Mouse (Mus musculus): ENCODE measurements around the gene Ifi47. TPM values are rescaled to one million over a fixed set of nuclear protein-coding genes. Genes with fewer than 3 reads are reported as not detected.

The Ifi47 gene
- polyA plus RNA-seq, 1 experiment = not detected

- TF ChIP-seq POLR2A (IDR thresholded peaks at IDR 0.05; ENCODE audit: insufficient read depth, low read depth, low read length) (no peak), CTCF (IDR thresholded peaks at IDR 0.05; ENCODE audit: insufficient read depth, low read depth, low read length) (no peak)
Measured at GRCm38 (mm10) chr11:49114774-49115173, 38.4 kb downstream of the Ifi47 start, which contains the start of gene Olfr1396. Olfr1396 (minus strand) TSS chr11:49114874.

GRCm38 (mm10) chr11:49119635-49120034 lies 43.2 kb downstream of the Ifi47 start:
- H3K27ac ChIP-seq (ENCODE audit: insufficient read depth, low read depth, low read length) = no peak overlapping the region
- 86% methylated on average over 3 of the region's 3 CpGs for WGBS
- no peaks in the 10 kb centered on the region for H3K4me1 ChIP-seq (ENCODE audit: control insufficient read depth, insufficient read depth, low read length)
- TF ChIP-seq POLR2A (IDR thresholded peaks at IDR 0.05; ENCODE audit: insufficient read depth, low read depth, low read length) = no peak
- TF ChIP-seq CTCF (IDR thresholded peaks at IDR 0.05; ENCODE audit: insufficient read depth, low read depth, low read length) = no peak
- H3K4me3 ChIP-seq (ENCODE audit: insufficient read depth, low read depth, low read length) = no peak overlapping the region

More at GRCm38 (mm10) chr11:49114774-49115173, 38.4 kb downstream of the Ifi47 start, which contains the start of gene Olfr1396:
- Histone ChIP-seq H3K4me1 (ENCODE audit: control insufficient read depth, insufficient read depth, low read length) (no peaks in the 10 kb centered on the region), H3K27ac (ENCODE audit: insufficient read depth, low read depth, low read length) (no peak within 1 kb of the TSS), H3K4me3 (ENCODE audit: insufficient read depth, low read depth, low read length) (no peak within 1 kb of the TSS)

- no peak overlapping the region for H3K27ac ChIP-seq (ENCODE audit: insufficient read depth, low read depth, low read length)
- no peak overlapping the region for H3K4me3 ChIP-seq (ENCODE audit: insufficient read depth, low read depth, low read length)
- no peak for TF ChIP-seq CTCF (IDR thresholded peaks at IDR 0.05; ENCODE audit: insufficient read depth, low read depth, low read length)
- no peak for TF ChIP-seq POLR2A (IDR thresholded peaks at IDR 0.05; ENCODE audit: insufficient read depth, low read depth, low read length)
- WGBS = 78% methylated on average over 2 of the region's 2 CpGs
- H3K4me1 ChIP-seq (ENCODE audit: control insufficient read depth, insufficient read depth, low read length) = no peaks in the 10 kb centered on the region
Measured at GRCm38 (mm10) chr11:49124169-49124568, 47.8 kb downstream of the Ifi47 start.

GRCm38 (mm10) chr11:49141974-49142373 lies 65.6 kb downstream of the Ifi47 start, which contains the start of gene Olfr1395:
Olfr1395 (plus strand) TSS chr11:49142274.
- TF ChIP-seq CTCF (IDR thresholded peaks at IDR 0.05; ENCODE audit: insufficient read depth, low read depth, low read length) (no peak), POLR2A (IDR thresholded peaks at IDR 0.05; ENCODE audit: insufficient read depth, low read depth, low read length) (no peak)
- no peak within 1 kb of the TSS for H3K27ac ChIP-seq (ENCODE audit: insufficient read depth, low read depth, low read length)
- H3K4me3 ChIP-seq (ENCODE audit: insufficient read depth, low read depth, low read length) = no peak within 1 kb of the TSS
- 91% methylated on average over 6 of the region's 6 CpGs for WGBS
- H3K4me1 ChIP-seq (ENCODE audit: control insufficient read depth, insufficient read depth, low read length) = no peaks in the 10 kb centered on the region

Other genes with a start within 250 kb of the Ifi47 start
- not detected in 2 replicates for gene Gm12184, start 249.9 kb upstream of the Ifi47 start, polyA plus RNA-seq (2012; ENCODE audit: insufficient read depth, insufficient read length, low replicate concordance, missing spikeins)
- gene Irgm1, start 204.9 kb upstream of the Ifi47 start, polyA plus RNA-seq (2012; ENCODE audit: insufficient read depth, insufficient read length, low replicate concordance, missing spikeins) = 204 TPM in 1 of 2 replicates, not detected in the other
- gene Gm5431, start 174.4 kb upstream of the Ifi47 start, polyA plus RNA-seq (2012; ENCODE audit: insufficient read depth, insufficient read length, low replicate concordance, missing spikeins) = not detected in 2 replicates
- not detected in 2 replicates for gene Psme2b, start 130.4 kb upstream of the Ifi47 start, polyA plus RNA-seq (2012; ENCODE audit: insufficient read depth, insufficient read length, low replicate concordance, missing spikeins)
- gene Olfr56, start 97.7 kb upstream of the Ifi47 start, polyA plus RNA-seq (2012; ENCODE audit: insufficient read depth, insufficient read length, low replicate concordance, missing spikeins) = not detected in 2 replicates
- not detected in 2 replicates for gene 9930111J21Rik1, start 97.2 kb upstream of the Ifi47 start, polyA plus RNA-seq (2012; ENCODE audit: insufficient read depth, insufficient read length, low replicate concordance, missing spikeins)
- not detected in 2 replicates for gene Gm12185, start 84.4 kb upstream of the Ifi47 start, polyA plus RNA-seq (2012; ENCODE audit: insufficient read depth, insufficient read length, low replicate concordance, missing spikeins)
- gene Tgtp1, start 82.4 kb upstream of the Ifi47 start, polyA plus RNA-seq (2012; ENCODE audit: insufficient read depth, insufficient read length, low replicate concordance, missing spikeins) = not detected in 2 replicates
- not detected in 2 replicates for gene 9930111J21Rik2, start 25.3 kb upstream of the Ifi47 start, polyA plus RNA-seq (2012; ENCODE audit: insufficient read depth, insufficient read length, low replicate concordance, missing spikeins)
- not detected in 2 replicates for gene Tgtp2, start 12.4 kb upstream of the Ifi47 start, polyA plus RNA-seq (2012; ENCODE audit: insufficient read depth, insufficient read length, low replicate concordance, missing spikeins)
- not detected in 2 replicates for gene Olfr1396, start 38.3 kb downstream of the Ifi47 start, polyA plus RNA-seq (2012; ENCODE audit: insufficient read depth, insufficient read length, low replicate concordance, missing spikeins)
- gene Olfr1395, start 65.7 kb downstream of the Ifi47 start, polyA plus RNA-seq (2012; ENCODE audit: insufficient read depth, insufficient read length, low replicate concordance, missing spikeins) = not detected in 2 replicates
- gene Olfr1394, start 77.8 kb downstream of the Ifi47 start, polyA plus RNA-seq (2012; ENCODE audit: insufficient read depth, insufficient read length, low replicate concordance, missing spikeins) = not detected in 2 replicates
- not detected in 2 replicates for gene Btnl9, start 110.6 kb downstream of the Ifi47 start, polyA plus RNA-seq (2012; ENCODE audit: insufficient read depth, insufficient read length, low replicate concordance, missing spikeins)
- not detected in 2 replicates for gene Zfp62, start 126.7 kb downstream of the Ifi47 start, polyA plus RNA-seq (2012; ENCODE audit: insufficient read depth, insufficient read length, low replicate concordance, missing spikeins)
- 578 TPM in 1 of 2 replicates, not detected in the other for gene Mgat1, start 167.6 kb downstream of the Ifi47 start, polyA plus RNA-seq (2012; ENCODE audit: insufficient read depth, insufficient read length, low replicate concordance, missing spikeins)
- gene Olfr1393, start 201.7 kb downstream of the Ifi47 start, polyA plus RNA-seq (2012; ENCODE audit: insufficient read depth, insufficient read length, low replicate concordance, missing spikeins) = not detected in 2 replicates
- not detected in 2 replicates for gene Olfr1392, start 208.7 kb downstream of the Ifi47 start, polyA plus RNA-seq (2012; ENCODE audit: insufficient read depth, insufficient read length, low replicate concordance, missing spikeins)
- not detected in 2 replicates for gene Olfr10, start 228.2 kb downstream of the Ifi47 start, polyA plus RNA-seq (2012; ENCODE audit: insufficient read depth, insufficient read length, low replicate concordance, missing spikeins)
- not detected in 2 replicates for gene Olfr1391, start 246.2 kb downstream of the Ifi47 start, polyA plus RNA-seq (2012; ENCODE audit: insufficient read depth, insufficient read length, low replicate concordance, missing spikeins)

Data from olfactory bulb, adult 2 months (tissue).